Comparison of ENCODE assay signal across 8 mouse cellular contexts in the genomic region with DNA sequence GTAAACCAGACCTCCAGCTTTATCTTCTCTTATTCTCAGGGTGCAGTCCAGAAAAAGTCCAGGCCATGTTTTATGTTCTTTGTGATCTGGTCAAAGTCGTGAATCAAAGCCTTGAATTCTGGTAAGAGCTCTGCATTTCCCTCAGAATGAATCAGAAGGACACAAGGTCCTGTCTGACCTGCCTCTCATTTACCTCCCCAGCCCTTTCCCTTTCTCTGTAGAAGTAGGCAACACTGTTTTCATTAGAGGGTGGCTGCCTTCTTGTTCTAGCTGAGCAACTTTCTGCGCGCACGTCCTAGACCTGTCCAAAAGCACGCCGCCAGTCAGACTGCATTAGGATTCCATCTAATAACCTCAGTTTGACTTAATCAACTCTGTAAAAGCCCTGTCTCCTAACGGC. TPM values are rescaled to one million over a fixed set of nuclear protein-coding genes. Genes with fewer than 3 reads are reported as not detected.
A peak's percentile ranks its signal among the peaks of the same experiment; 100 is the strongest.
DNase-seq lines count a peak whose midpoint lies in the region; ATAC-seq lines count a peak whose summit lies in the region.

No protein-coding gene starts in this region.

- H3K9ac ChIP-seq in embryonic facial prominence, embryonic 11.5 days (replicated peaks; ENCODE audit: low read length), result peak overlapping the region; percentile 38
- peak overlapping the region; percentile 69 for H3K9ac ChIP-seq in kidney, embryonic 16.5 days (replicated peaks; ENCODE audit: low read length)
- peak overlapping the region; percentile 78 for H3K9ac ChIP-seq in neural tube, embryonic 13.5 days

- WGBS in embryonic facial prominence, embryonic 11.5 days, result 19% methylated on average over 7 of the region's 7 CpGs
- 7% methylated on average over 7 of the region's 7 CpGs for WGBS in kidney, embryonic 16.5 days
- 28% methylated on average over 7 of the region's 7 CpGs for WGBS in neural tube, embryonic 13.5 days

- ATAC-seq in embryonic facial prominence, embryonic 11.5 days (replicated peaks; ENCODE audit: insufficient number of reproducible peaks, low FRiP score, low TSS enrichment, low read depth), result no peak
- ATAC-seq in kidney, embryonic 16.5 days (ENCODE audit: low FRiP score, low TSS enrichment), result no peak
- no peak for ATAC-seq in neural tube, embryonic 13.5 days (ENCODE audit: low read depth)
- no peak for ATAC-seq in inflammation-experienced regulatory T-cells, adult 6 months

- peak overlapping the region; percentile 44 for H3K4me2 ChIP-seq in embryonic facial prominence, embryonic 11.5 days (ENCODE audit: low read depth, low read length)
- peak overlapping the region; percentile 53 for H3K4me2 ChIP-seq in kidney, embryonic 16.5 days (replicated peaks; ENCODE audit: low read depth, low read length)
- peak overlapping the region; percentile 60 for H3K4me2 ChIP-seq in neural tube, embryonic 13.5 days

- peak overlapping the region; percentile 9; the same call in 1 of the 2 replicates for H3K4me3 ChIP-seq in embryonic facial prominence, embryonic 11.5 days (ENCODE audit: low read depth, low read length)
- peak overlapping the region; percentile 55 for H3K4me3 ChIP-seq in kidney, embryonic 16.5 days (ENCODE audit: low read length)
- peak overlapping the region; percentile 51 for H3K4me3 ChIP-seq in neural tube, embryonic 13.5 days

- peak overlapping the region; percentile 96 for H3K27ac ChIP-seq in embryonic facial prominence, embryonic 11.5 days (replicated peaks; ENCODE audit: low read depth, low read length)
- H3K27ac ChIP-seq in kidney, embryonic 16.5 days (ENCODE audit: low read length), result peak overlapping the region; percentile 99
- peak overlapping the region; percentile 98 for H3K27ac ChIP-seq in neural tube, embryonic 13.5 days (replicated peaks)

- no peaks in the 10 kb centered on the region for H3K27me3 ChIP-seq in embryonic facial prominence, embryonic 11.5 days (ENCODE audit: control insufficient read depth, insufficient read depth, low read length)
- no peaks in the 10 kb centered on the region for H3K27me3 ChIP-seq in kidney, embryonic 16.5 days (ENCODE audit: insufficient read depth, low read length)
- H3K27me3 ChIP-seq in neural tube, embryonic 13.5 days, result no peaks in the 10 kb centered on the region

- no peaks in the 10 kb centered on the region for H3K4me1 ChIP-seq in embryonic facial prominence, embryonic 11.5 days (ENCODE audit: control insufficient read depth, insufficient read depth, low read length)
- H3K4me1 ChIP-seq in kidney, embryonic 16.5 days (ENCODE audit: insufficient read depth, low read length), result peaks cover 21% of the 10 kb centered on the region
- peaks cover 29% of the 10 kb centered on the region for H3K4me1 ChIP-seq in neural tube, embryonic 13.5 days (replicated peaks)

- no peaks in the 10 kb centered on the region for H3K36me3 ChIP-seq in embryonic facial prominence, embryonic 11.5 days (replicated peaks; ENCODE audit: control insufficient read depth, insufficient read depth, low read depth, low read length)
- H3K36me3 ChIP-seq in kidney, embryonic 16.5 days (ENCODE audit: insufficient read depth, low read length), result no peaks in the 10 kb centered on the region
- H3K36me3 ChIP-seq in neural tube, embryonic 13.5 days, result no peaks in the 10 kb centered on the region

- no peaks in the 10 kb centered on the region for H3K9me3 ChIP-seq in embryonic facial prominence, embryonic 11.5 days (replicated peaks; ENCODE audit: control insufficient read depth, low read length)
- no peaks in the 10 kb centered on the region for H3K9me3 ChIP-seq in kidney, embryonic 16.5 days (ENCODE audit: low read length)
- no peaks in the 10 kb centered on the region for H3K9me3 ChIP-seq in neural tube, embryonic 13.5 days

- DNase-seq in retina, postnatal 1 day, result peak; percentile 49
- DNase-seq in retina, embryonic 14.5 days (ENCODE audit: low spot score), result no peak
- peak; percentile 59 for DNase-seq in embryonic facial prominence, embryonic 11.5 days (ENCODE audit: low spot score)
- no peak for DNase-seq in right cerebral cortex, postnatal 10 days (ENCODE audit: low spot score in 2 of 2)
- no peak for DNase-seq in lung, postnatal 25 days (ENCODE audit: low spot score)

RNA-seq across cellular contexts. Expression of gene Tmpo, which starts 0.8 kb away (rescaled TPM):
- polyA plus RNA-seq in embryonic facial prominence, embryonic 11.5 days (2014; fragmentation: Nextera tagmentation; extraction: Ambion mirVana), result 343 and 401 TPM in 2 replicates
- 191 and 202 TPM in 2 replicates for polyA plus RNA-seq in kidney, embryonic 16.5 days (2015; fragmentation: Nextera tagmentation; extraction: Ambion mirVana)
- polyA plus RNA-seq in neural tube, embryonic 13.5 days (2015; fragmentation: Nextera tagmentation; extraction: Ambion mirVana), result 111 and 141 TPM in 2 replicates
- polyA plus RNA-seq in inflammation-experienced regulatory T-cells, adult 6 months (2017; shearing (Covaris generic)), result 10 to 100 TPM; 61.6 to 69.1 (median 61.9) TPM

RNA-seq across cellular contexts. Expression of gene Slc25a3, which starts 56.4 kb away (rescaled TPM):
- polyA plus RNA-seq in embryonic facial prominence, embryonic 11.5 days (2014; fragmentation: Nextera tagmentation; extraction: Ambion mirVana), result 421 and 443 TPM in 2 replicates
- polyA plus RNA-seq in kidney, embryonic 16.5 days (2015; fragmentation: Nextera tagmentation; extraction: Ambion mirVana), result 673 and 685 TPM in 2 replicates
- 521 and 534 TPM in 2 replicates for polyA plus RNA-seq in neural tube, embryonic 13.5 days (2015; fragmentation: Nextera tagmentation; extraction: Ambion mirVana)
- polyA plus RNA-seq in inflammation-experienced regulatory T-cells, adult 6 months (2017; shearing (Covaris generic)), result 100 to 1,000 TPM; 227 to 247 (median 243) TPM

Comparison
In these comparisons a context has a peak if more than half of its experiments do, and no peak if none do; other contexts are left out.
1. DNase-seq: peak in retina, postnatal 1 day (single experiment) and embryonic facial prominence, embryonic 11.5 days (single experiment); none in retina, embryonic 14.5 days (single experiment), right cerebral cortex, postnatal 10 days (0 of 2) and lung, postnatal 25 days (single experiment).
2. Peak in every context shown above with its lines, with median percentiles within 50 percentile points of each other: H3K27ac ChIP-seq, H3K4me2 ChIP-seq, H3K4me3 ChIP-seq and H3K9ac ChIP-seq.